Mouse (Mus musculus) left cerebral cortex, postnatal 4 days (tissue): ENCODE results near the gene Armc5. TPM values are rescaled to one million over a fixed set of nuclear protein-coding genes. Genes with fewer than 3 reads are reported as not detected.

ENCODE experiments used
- DNase-seq: peaks from one replicate; pipeline ENCODE4 v3.0.0-alpha.2; 2022
- intact Hi-C: fragments of 180-260 bp; cut with DNase I; formaldehyde crosslinking; loops from one replicate; pipeline ENCODE4 v1.15.1; 2025
- total RNA-seq, 2 experiments: library from RNA; stranded (reverse); gene quantifications; 2 replicates each; pipeline ENCODE4 v1.2.3; 2021

Armc5 gene
- total RNA-seq, 2 experiments from 2014 or later: 10.3 to 11.2 TPM

DNA sequence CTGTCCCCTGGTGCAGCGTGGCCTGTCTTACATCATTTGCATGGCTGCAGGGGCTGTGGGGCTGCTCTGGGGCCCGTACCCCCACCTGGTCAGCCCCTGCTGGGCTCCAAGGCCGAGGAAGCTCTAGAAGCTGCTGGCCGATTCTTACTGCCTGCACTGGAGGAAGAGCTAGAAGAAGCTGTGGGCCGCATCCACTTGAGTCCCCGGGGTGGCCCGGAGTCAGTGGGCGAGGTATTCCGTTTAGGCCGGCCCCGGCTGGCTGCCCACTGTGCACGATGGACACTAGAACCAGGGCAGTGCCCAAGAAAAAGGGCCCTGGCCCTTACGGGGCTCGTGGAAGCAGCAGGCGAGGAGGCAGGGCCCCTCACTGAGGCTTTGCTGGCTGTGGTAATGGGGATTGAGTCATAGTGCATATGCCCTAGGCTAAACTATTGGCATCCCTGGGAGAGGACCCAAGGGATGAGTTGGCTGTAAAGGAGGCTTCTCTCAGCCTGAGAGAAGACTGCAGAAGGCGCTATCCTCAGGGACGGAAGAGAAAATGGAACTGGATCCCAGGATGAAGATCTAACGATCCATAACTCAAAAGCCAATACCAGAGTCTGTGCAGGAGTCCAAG, 7.4 kb downstream of the Armc5 start:
- no peak for DNase-seq
- intact Hi-C loops: loop anchor here (5.0 to 10.0 kb wide), 3 partner anchors 103 to 448 kb away; partner anchors contain the start of gene Rgs10

- no peak for DNase-seq
- intact Hi-C loops: loop anchor here (5.0 to 10.0 kb wide), 3 partner anchors 102 to 447 kb away; partner anchors contain the start of gene Rgs10
Observed at GRCm38 (mm10) chr7:128245547-128245946, 8.4 kb downstream of the Armc5 start.

- peak; percentile 45 for DNase-seq
Observed at GRCm38 (mm10) chr7:128246496-128247391, 9.6 kb downstream of the Armc5 start, which contains the start of gene Tgfb1i1. Tgfb1i1 (plus strand) TSS chr7:128246812.

DNA sequence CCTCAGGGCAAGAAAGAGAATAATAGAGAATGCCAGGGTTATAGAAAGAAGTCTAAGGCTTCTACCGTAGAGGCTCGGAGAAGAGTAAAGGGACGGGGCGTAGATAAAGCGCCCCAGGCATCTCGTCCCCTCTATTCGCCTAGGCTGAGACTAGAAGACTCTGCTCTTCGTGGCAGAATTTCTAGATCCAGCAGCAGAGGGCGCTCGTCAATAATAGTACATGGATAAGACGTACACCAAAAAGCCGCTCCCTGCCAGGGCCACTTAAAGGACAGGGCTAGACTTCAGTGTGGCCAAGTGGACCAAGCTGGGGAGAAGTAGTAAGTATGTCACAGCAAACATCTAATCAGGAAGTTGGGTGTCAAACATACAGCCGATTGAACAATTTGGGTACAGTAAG, 10.3 kb downstream of the Armc5 start:
- intact Hi-C loops: loop anchor here (5.0 to 10.0 kb wide), 3 partner anchors 100 to 445 kb away; partner anchors contain the start of gene Rgs10
- DNase-seq: peak; percentile 89

More at GRCm38 (mm10) chr7:128246496-128247391, 9.6 kb downstream of the Armc5 start, which contains the start of gene Tgfb1i1:
- intact Hi-C loops: loop anchor here (5.0 to 10.0 kb wide), 3 partner anchors 101 to 446 kb away; partner anchors contain the start of gene Rgs10

DNA sequence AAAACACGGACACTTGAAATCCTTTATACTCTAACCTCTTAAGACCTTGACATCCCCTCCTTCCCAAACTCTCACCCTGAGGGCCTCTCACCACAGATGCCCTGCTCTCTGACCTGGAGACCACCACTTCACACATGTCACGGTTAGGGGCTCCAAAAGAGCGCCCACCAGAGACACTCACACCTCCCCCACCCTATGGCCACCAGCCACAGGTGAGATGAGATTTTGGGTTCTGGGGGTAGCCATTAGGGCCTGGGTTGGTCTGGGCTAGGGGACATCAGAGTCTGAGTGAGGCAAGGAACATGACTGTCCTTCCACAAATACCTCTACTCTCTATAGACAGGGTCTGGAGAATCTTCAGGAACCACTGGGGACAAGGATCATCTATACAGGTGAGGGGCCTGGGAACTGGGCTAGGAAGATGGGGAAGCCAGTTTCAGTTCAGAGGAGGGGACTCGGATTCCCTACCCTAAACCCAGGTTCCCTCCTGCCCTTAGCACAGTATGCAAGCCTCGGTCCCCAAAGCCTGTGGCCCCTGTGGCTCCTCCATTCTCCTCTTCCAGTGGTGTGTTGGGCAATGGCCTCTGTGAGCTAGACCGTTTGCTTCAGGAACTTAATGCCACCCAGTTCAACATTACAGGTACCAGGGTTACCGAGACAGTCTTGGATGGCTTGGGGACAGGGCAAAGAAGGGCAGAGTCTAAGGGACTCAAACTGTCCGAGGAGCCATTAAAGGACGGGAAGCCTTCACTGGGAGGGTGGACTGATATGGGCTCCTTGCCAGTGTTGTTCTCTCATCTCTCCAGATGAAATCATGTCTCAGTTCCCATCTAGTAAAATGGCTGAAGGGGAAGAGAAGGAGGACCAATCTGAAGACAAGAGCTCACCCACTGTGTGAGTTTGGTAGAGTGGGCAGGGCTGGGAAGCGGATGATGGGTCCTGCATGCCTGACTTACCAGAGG, 11.2 kb downstream of the Armc5 start:
- intact Hi-C loops: loop anchor here (5.0 to 10.0 kb wide), 3 partner anchors 99 to 444 kb away; partner anchors contain the start of gene Rgs10
- no peak for DNase-seq

DNA sequence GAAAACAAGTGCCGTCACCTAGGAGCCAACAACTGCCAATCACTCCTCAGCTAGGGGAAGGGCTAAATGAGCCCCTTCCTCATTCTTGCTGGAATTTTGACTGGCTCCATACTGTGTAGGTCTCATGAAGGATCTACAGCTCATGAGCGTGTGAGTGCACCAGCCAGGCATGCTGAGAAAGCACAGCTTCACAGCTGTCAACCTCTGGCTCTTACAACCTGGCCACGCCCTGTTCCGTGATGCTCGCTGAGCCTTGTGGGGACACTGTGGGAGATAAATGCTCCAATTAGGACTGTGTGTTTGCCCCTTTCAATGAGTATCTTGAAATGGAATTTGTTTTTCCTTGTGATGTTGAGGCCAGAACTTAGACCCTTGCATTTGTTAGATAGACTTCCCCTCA, 12.9 kb downstream of the Armc5 start:
- no peak for DNase-seq
- intact Hi-C loops: loop anchor here (5.0 to 10.0 kb wide), 3 partner anchors 97 to 442 kb away; partner anchors contain the start of gene Rgs10

DNA sequence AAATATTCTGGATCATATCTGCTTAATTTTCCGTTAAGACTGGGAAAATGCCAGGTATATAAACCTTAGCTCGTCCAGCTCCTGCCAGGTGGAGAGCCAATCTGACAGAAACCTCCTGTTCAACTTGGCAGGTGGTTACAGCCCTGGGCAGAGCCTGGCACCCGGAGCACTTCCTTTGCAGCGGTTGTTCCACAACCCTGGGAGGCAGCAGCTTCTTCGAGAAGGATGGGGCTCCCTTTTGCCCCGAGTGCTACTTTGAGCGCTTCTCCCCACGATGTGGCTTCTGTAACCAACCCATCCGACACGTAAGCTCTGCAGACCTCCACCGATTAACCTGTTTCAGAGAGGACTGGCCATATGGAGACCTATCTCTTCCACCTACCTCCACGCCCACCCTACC, 14.8 kb downstream of the Armc5 start:
- no peak for DNase-seq
- intact Hi-C loops: no loop called here

- DNase-seq: peak; percentile 48
- intact Hi-C loops: no loop called here
Observed at GRCm38 (mm10) chr7:128252609-128253008, 15.5 kb downstream of the Armc5 start.

DNA sequence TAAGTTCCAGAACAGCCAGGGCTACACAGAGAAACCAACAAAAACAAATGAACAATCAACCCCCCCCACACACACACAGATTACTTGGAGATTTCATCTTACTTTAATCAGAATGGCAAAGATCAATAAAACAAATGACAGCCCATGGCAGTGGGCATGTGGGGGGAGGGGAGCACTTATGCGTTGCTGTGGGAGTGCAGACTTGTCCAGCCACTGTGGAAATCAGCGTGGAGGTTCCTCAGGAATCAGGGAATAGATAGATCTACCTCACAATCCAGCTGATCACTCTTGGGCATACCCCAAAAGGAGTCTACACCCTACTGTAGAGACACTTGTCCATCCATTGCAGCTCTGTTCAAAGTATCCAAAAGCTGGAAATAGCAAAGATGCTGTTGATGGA, 17.8 kb downstream of the Armc5 start:
- no peak for DNase-seq
- intact Hi-C loops: no loop called here

- intact Hi-C loops: no loop called here
- no peak for DNase-seq
Observed at GRCm38 (mm10) chr7:128255757-128256156, 18.6 kb downstream of the Armc5 start.

- no peak for DNase-seq
- intact Hi-C loops: no loop called here
Observed at GRCm38 (mm10) chr7:128256783-128257334, 19.7 kb downstream of the Armc5 start.

GRCm38 (mm10) chr7:128265411-128265810, 28.3 kb downstream of the Armc5 start, which contains the start of gene Slc5a2:
Slc5a2 (plus strand) TSS chr7:128265657.
- intact Hi-C loops: no loop called here
- no peak for DNase-seq

- intact Hi-C loops: no loop called here
- DNase-seq: no peak
Observed at GRCm38 (mm10) chr7:128266056-128266455, 28.9 kb downstream of the Armc5 start.

DNA sequence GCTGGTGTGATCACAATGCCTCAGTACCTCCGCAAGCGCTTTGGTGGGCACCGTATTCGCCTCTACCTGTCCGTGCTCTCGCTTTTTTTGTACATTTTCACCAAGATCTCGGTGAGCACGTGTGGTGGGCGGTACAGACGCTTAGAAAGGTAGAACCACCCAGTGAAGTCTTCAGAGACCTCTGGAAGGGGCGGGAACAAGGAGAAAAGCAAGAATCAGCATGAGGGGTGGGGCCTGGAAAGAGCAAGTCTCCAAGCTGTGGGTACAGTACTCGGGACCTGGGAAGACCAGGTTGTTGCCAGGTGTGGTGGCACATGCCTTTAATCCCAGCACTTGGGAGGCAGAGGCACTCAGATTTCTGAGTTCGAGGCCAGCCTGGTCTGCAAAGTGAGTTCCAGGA, 30.2 kb downstream of the Armc5 start:
- intact Hi-C loops: no loop called here
- no peak for DNase-seq

- DNase-seq: no peak
- intact Hi-C loops: no loop called here
Observed at GRCm38 (mm10) chr7:128267813-128268212, 30.7 kb downstream of the Armc5 start.

DNA sequence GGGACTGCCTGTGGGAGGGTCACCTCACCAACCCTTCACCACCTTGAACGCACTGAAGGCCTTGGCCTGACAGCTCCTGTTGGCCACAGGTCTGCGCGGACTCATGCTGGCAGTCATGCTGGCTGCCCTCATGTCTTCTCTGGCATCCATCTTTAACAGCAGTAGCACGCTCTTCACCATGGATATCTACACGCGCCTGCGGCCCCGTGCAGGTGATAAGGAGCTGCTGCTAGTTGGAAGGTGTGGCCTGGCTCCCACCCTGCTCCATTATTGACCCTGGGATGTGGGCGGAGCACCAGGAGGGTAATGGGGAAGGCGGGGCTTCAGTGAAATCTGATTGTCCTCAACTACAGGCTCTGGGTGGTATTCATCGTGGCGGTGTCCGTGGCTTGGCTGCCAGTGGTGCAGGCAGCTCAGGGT, 33.3 kb downstream of the Armc5 start:
- intact Hi-C loops: no loop called here
- no peak for DNase-seq

- no peak for DNase-seq
- intact Hi-C loops: no loop called here
Observed at GRCm38 (mm10) chr7:128271496-128271895, 34.4 kb downstream of the Armc5 start.

GRCm38 (mm10) chr7:128276051-128276450, 38.9 kb downstream of the Armc5 start:
- DNase-seq: no peak
- intact Hi-C loops: no loop called here

- intact Hi-C loops: no loop called here
- DNase-seq: no peak
Observed at GRCm38 (mm10) chr7:128279750-128280149, 42.6 kb downstream of the Armc5 start.

DNA sequence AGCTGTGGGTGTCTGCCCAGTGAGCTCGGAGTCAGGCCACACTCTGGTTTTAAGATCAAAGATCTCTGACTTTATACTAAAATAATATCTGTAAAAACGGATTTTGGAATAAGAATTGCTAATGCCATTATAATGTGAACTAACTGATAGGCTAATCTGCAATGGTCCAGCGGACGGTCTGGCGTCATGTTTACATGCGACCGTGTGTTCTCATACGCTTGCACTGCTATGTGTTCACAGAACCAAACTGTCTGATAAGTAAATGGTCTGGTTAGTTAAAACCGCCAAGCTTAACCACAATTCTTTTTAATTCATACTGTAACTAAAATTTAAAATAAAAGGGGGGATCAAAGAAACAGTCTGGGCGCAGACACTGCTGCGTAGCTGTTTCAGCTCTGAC, 44.6 kb downstream of the Armc5 start:
- no peak for DNase-seq
- intact Hi-C loops: no loop called here
